Comparison of ENCODE assay signal across 26 mouse cellular contexts in genomic region chr4:149867351-149867750, GRCm38 (mm10).
DNase-seq lines count a peak whose midpoint lies in the region; ATAC-seq and TF ChIP-seq lines count a peak whose summit lies in the region.
"Had no signal": no experiment of that assay in that cellular context is flagged by ENCODE, and none has a peak within 500 bp of the region (broad histone marks: within the 10 kb centered on the region; RNA-seq: fewer than 3 reads in every experiment).

No protein-coding gene starts in this region.

- 0 out of 2 replicates have a peak overlapping the region, but pooled peaks have one; percentile 22 for H3K27ac ChIP-seq in heart, embryonic 10.5 days
- H3K27ac ChIP-seq in kidney, postnatal 0 days, result peak overlapping the region; percentile 81; the same call in 1 of the 2 replicates
- H3K27ac ChIP-seq: hindbrain, embryonic 10.5 days; hindbrain, embryonic 13.5 days; hindbrain, postnatal 0 days had no signal

- H3K27me3 ChIP-seq in heart, embryonic 10.5 days (ENCODE audit: insufficient read depth, poor library complexity, severe bottlenecking), result no peaks in the 10 kb centered on the region
- no peaks in the 10 kb centered on the region for H3K27me3 ChIP-seq in kidney, postnatal 0 days (ENCODE audit: insufficient read depth, low read length)
- H3K27me3 ChIP-seq: embryonic facial prominence, embryonic 12.5 days; embryonic facial prominence, embryonic 15.5 days; hindbrain, embryonic 13.5 days; Patski had no signal

- no peak for ATAC-seq in kidney, postnatal 0 days (replicated peaks; ENCODE audit: low FRiP score, low read depth)
- ATAC-seq: forebrain, embryonic 14.5 days; forebrain, postnatal 0 days; hindbrain, postnatal 0 days; Patski had no signal

- no peak for TF ChIP-seq CTCF in kidney, postnatal 0 days (IDR thresholded peaks at IDR 0.05; ENCODE audit: low read depth)

- H3K36me3 ChIP-seq in heart, embryonic 10.5 days, result no peaks in the 10 kb centered on the region
- no peaks in the 10 kb centered on the region for H3K36me3 ChIP-seq in kidney, postnatal 0 days (ENCODE audit: insufficient read depth, low read length)
- H3K36me3 ChIP-seq: embryonic facial prominence, embryonic 12.5 days; embryonic facial prominence, embryonic 15.5 days; G1E; hindbrain, embryonic 10.5 days; hindbrain, embryonic 13.5 days had no signal

- H3K9ac ChIP-seq in kidney, postnatal 0 days (ENCODE audit: low read depth, low read length), result no peak overlapping the region
- H3K9ac ChIP-seq: embryonic facial prominence, embryonic 12.5 days; embryonic facial prominence, embryonic 15.5 days; forebrain, postnatal 0 days; hindbrain, embryonic 13.5 days had no signal

- peaks cover 37% of the 10 kb centered on the region for H3K4me1 ChIP-seq in heart, embryonic 10.5 days
- peaks cover 13% of the 10 kb centered on the region; the same call in 1 of the 2 replicates for H3K4me1 ChIP-seq in kidney, postnatal 0 days (replicated peaks; ENCODE audit: insufficient read depth, low read length)
- H3K4me1 ChIP-seq: hindbrain, embryonic 13.5 days had no signal

- H3K9me3 ChIP-seq in heart, embryonic 10.5 days, result no peaks in the 10 kb centered on the region
- no peaks in the 10 kb centered on the region for H3K9me3 ChIP-seq in kidney, postnatal 0 days (replicated peaks; ENCODE audit: low read length)
- H3K9me3 ChIP-seq: embryonic facial prominence, embryonic 12.5 days; embryonic facial prominence, embryonic 15.5 days; G1E; hindbrain, embryonic 13.5 days had no signal

- no peak overlapping the region for H3K4me2 ChIP-seq in kidney, postnatal 0 days (ENCODE audit: low read length)
- H3K4me2 ChIP-seq: embryonic facial prominence, embryonic 12.5 days; embryonic facial prominence, embryonic 15.5 days; heart, embryonic 11.5 days; hindbrain, embryonic 13.5 days had no signal

- WGBS in heart, embryonic 10.5 days, result 62% methylated on average over 4 of the region's 4 CpGs
- 72% methylated on average over 4 of the region's 4 CpGs for WGBS in kidney, postnatal 0 days

- DNase-seq in heart, embryonic 10.5 days (ENCODE audit: low spot score), result no peak
- no peak for DNase-seq in heart, adult 9 months (ENCODE audit: low spot score in 2 of 2)
- no peak for DNase-seq in kidney, postnatal 0 days (ENCODE audit: low spot score)
- DNase-seq in kidney, postnatal 36 days, result no peak
- DNase-seq in thymus, postnatal 0 days (ENCODE audit: low spot score), result peak; percentile 55
- peak; percentile 59 for DNase-seq in thymus, postnatal 4 days
- no peak for DNase-seq in spleen, postnatal 10 days (ENCODE audit: low spot score in 2 of 2)
- DNase-seq: adrenal gland, postnatal 10 days; adrenal gland, postnatal 36 days; B cell, adult 2 months; cerebellum, adult 2 months; cerebellum, adult 9-11 months; cerebellum, postnatal 25 days; forebrain, postnatal 0 days; gastrocnemius, adult 2 months; gastrocnemius, postnatal 14 days; heart, adult 11 months had no signal

- H3K4me3 ChIP-seq in heart, embryonic 10.5 days, result no peak overlapping the region
- no peak overlapping the region for H3K4me3 ChIP-seq in kidney, postnatal 0 days (replicated peaks; ENCODE audit: low read depth, low read length)
- H3K4me3 ChIP-seq: embryonic facial prominence, embryonic 12.5 days; embryonic facial prominence, embryonic 15.5 days; gastrocnemius, adult 2 months; hindbrain, embryonic 10.5 days; hindbrain, embryonic 13.5 days had no signal

Comparison
In these comparisons a context has a peak if more than half of its experiments do, and no peak if none do; other contexts are left out.
1. DNase-seq: peak in thymus, postnatal 0 days (single experiment) and thymus, postnatal 4 days (single experiment); none in heart, embryonic 10.5 days (single experiment), heart, adult 9 months (0 of 2), kidney, postnatal 0 days (single experiment), kidney, postnatal 36 days (0 of 2) and spleen, postnatal 10 days (0 of 2).